Mouse (Mus musculus) ES-E14 (cell line): ENCODE measurements around the gene Aox4.

Source experiments
- CHD2 ChIP-seq: IDR thresholded peaks from 2 replicates; pipeline ENCODE4 v1.6.1; 2014; ENCODE audit warnings: mild to moderate bottlenecking, low read depth, low read length, inconsistent platforms
- HCFC1 ChIP-seq: IDR thresholded peaks from 2 replicates; pipeline ENCODE4 v1.6.1; 2012; ENCODE audit warnings: low read length, inconsistent platforms, borderline replicate concordance; ENCODE audit not compliant: insufficient read depth
- MAFK ChIP-seq: IDR thresholded peaks from 2 replicates; pipeline ENCODE4 v1.6.1; 2014; ENCODE audit warnings: mild to moderate bottlenecking, low read depth, low read length, inconsistent platforms; ENCODE audit not compliant: insufficient read depth
- ZC3H11A ChIP-seq: IDR thresholded peaks from 2 replicates; pipeline ENCODE4 v1.6.1; 2012; ENCODE audit warnings: low read depth, mild to moderate bottlenecking, inconsistent platforms, low read length, borderline replicate concordance
- ZNF384 ChIP-seq: IDR thresholded peaks from 2 replicates; pipeline ENCODE4 v1.6.1; 2012; ENCODE audit warnings: low read depth, low read length, inconsistent platforms

GRCm38 (mm10) chr1:58302015-58302414 is 91.8 kb downstream of the Aox4 start:
- no peak for TF ChIP-seq MAFK
- no peak for TF ChIP-seq CHD2
- TF ChIP-seq ZNF384, result no peak
- no peak for TF ChIP-seq ZC3H11A
- TF ChIP-seq HCFC1, result no peak
